Mouse (Mus musculus): Measurements from ENCODE around the gene Csrp2. TPM values are rescaled to one million over a fixed set of nuclear protein-coding genes. Genes with fewer than 3 reads are reported as not detected.

Csrp2 gene
- total RNA-seq, 2 experiments from 2014 or later: 28.4 to 32.3 TPM

- DNase-seq: no peak
Measured at GRCm38 (mm10) chr10:110971483-110971882, 51.9 kb downstream of the Csrp2 start.

- no peak for DNase-seq
Measured at GRCm38 (mm10) chr10:110971998-110972397, 52.4 kb downstream of the Csrp2 start.

- DNase-seq: peak; percentile 44 to 65
Measured at GRCm38 (mm10) chr10:110974463-110974862, 54.9 kb downstream of the Csrp2 start.

GRCm38 (mm10) chr10:110974885-110975284, 55.3 kb downstream of the Csrp2 start:
- no peak for DNase-seq

GRCm38 (mm10) chr10:110976046-110976445, 56.5 kb downstream of the Csrp2 start:
- peak; percentile 37 to 61 for DNase-seq

- DNase-seq: no peak
Measured at GRCm38 (mm10) chr10:110977379-110977778, 57.8 kb downstream of the Csrp2 start.

- no peak for DNase-seq
Measured at GRCm38 (mm10) chr10:110979431-110979830, 59.8 kb downstream of the Csrp2 start.

- no peak for DNase-seq
Measured at GRCm38 (mm10) chr10:110980441-110980840, 60.9 kb downstream of the Csrp2 start.

- no peak for DNase-seq
Measured at GRCm38 (mm10) chr10:110982771-110983170, 63.2 kb downstream of the Csrp2 start.

- DNase-seq: peak; percentile 49 to 52
Measured at GRCm38 (mm10) chr10:110986682-110987081, 67.1 kb downstream of the Csrp2 start.

Other genes with a start within 250 kb of the Csrp2 start
- gene E2f7, start 174.3 kb upstream of the Csrp2 start, total RNA-seq (2021): 1 to 10 TPM in 1 of 2 experiments, under 1 TPM in 1; 0.87 to 1.6 TPM
- gene Zdhhc17, start 90.4 kb downstream of the Csrp2 start, total RNA-seq (2021): 10 to 100 TPM; 18.1 to 23.1 TPM
- gene Osbpl8, start 245.0 kb downstream of the Csrp2 start, total RNA-seq (2021): 10 to 100 TPM; 80.7 to 92.2 TPM

All from heart, adult 18-20 months (tissue).